Mouse (Mus musculus) erythroblast, adult 5-6 weeks (primary cell): ENCODE results near the gene Sestd1. TPM values are rescaled to one million over a fixed set of nuclear protein-coding genes. Genes with fewer than 3 reads are reported as not detected.

ENCODE experiments used
- ATAC-seq: replicated peaks from 2 replicates; pipeline ENCODE4 v1.8.0; 2016; ENCODE audit warnings: moderate number of reproducible peaks, mild to moderate bottlenecking, moderate TSS enrichment, inconsistent platforms; ENCODE audit not compliant: poor library complexity, low FRiP score, severe bottlenecking
- total RNA-seq, 2 experiments: library from RNA; stranded (forward) in 1 of 2; stranded (reverse) in 1 of 2; fragments of 150-400 nt in 1 of 2; fragments of 200-764, 138-1000 nt in 1 of 2; gene quantifications; 2 replicates each; pipeline versions ENCODE4 v1.2.3 to v1.2.4; 2015 to 2017; ENCODE audit warnings: low replicate concordance in 2 of 2

The Sestd1 gene
- total RNA-seq (2015; ENCODE audit: low replicate concordance) = 0.38 TPM in 1 of 2 replicates, not detected in the other
- 0.51 and 0.70 TPM in 2 replicates for total RNA-seq (2017; ENCODE audit: low replicate concordance)

DNA sequence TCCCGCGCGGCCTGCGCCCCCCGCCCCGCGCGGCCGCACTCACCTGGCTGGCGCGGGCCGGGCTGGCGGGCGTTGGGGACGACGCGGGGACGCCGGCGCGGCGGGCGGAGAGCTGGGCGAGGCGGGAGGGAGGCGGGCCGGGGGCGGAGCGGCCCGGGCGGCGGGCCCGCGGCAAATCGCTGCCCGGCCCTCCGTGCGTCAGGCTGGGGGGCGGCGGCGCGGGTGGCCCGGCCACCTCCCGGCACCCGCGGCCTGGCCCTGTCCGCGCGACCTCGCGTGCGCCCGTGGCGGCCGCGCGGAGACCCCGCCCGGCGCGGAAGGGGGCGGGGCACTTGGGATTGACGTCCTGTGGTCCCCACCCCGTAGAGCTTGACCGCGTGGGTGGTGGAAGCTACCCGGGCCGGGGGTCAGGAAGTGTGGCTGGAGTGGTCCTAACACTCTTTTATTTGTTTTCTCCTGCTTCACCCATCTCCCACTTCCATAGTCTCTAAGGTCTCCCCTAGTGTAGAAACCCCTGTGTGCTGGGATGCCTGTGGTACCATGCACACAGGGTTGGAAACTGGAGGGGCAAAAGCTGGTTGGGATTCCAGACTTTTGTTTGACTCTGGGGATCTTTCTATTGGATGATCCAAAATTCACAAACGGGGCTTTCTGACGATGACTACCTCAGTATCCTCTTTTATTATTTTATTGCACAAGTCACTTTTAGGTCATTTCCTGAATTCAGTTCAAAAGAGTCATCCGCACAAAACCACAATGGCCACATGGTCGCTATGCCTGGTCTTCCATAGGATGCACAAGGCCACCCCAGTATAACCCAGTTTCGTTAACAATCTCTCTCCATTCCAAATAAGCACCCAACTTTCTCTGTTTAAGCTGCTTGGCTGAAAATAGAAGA, at the start of gene Sestd1:
TSS of gene Sestd1 (minus strand) at position 81 of the 898 bp plus-strand sequence.
- ATAC-seq = no peak

DNA sequence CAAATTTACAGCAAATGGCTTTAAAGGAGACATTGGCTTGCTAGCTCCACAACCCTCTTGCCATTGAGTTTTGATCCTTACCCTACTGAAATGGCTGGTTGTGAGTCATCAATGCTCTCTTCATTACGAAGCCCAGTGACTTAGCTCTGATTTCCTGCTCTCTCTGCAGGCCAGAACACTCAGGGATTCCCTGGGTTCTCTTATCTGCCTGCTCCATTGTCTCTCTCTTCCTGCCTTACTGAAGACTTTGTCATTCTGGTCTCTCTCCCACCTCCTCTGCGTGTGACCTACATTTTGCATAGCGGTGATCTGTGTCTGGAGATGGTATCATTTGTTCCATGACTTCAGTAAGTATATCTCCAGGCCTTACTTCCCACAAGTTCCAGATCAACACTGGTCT, 46.9 kb upstream of the Sestd1 start:
- no peak for ATAC-seq

DNA sequence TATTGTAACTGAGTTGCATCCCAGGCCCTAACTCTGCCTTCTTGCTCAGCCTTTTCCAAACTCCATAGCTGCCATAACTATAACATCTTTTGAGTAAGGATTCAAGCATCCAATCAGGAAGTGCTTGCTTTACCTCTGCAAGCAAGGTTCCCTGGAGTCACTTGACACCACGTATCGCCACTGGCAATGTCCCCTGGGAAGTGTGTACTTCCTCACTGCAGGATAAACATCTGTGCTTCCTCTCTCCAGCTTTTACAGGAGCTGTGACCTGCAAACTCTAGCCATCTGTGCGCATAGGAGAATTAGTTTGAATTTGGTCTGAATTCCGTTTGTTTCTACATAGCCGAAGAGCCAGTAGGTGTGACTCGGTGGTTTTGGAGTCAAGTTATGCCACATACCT, 43.3 kb upstream of the Sestd1 start:
- ATAC-seq = no peak

DNA sequence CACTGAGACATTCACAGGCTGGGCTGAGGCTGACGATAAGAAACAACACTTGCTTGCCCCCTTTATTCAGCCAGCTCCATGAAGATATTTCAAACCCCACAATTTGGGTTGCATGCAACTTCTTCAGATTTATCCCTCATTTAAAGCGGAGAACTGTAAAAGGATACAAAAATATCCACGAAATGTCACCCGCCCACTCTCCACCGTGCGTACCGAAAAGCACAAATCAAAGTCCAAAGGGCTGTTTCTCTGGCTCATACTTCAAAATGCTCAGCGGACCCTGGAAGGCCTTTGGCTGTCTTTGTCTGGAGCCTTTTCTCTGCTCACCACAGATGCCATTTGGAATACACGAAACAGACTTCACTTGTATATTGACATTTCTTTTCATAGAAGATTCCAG, 42.8 kb upstream of the Sestd1 start:
- ATAC-seq = no peak

DNA sequence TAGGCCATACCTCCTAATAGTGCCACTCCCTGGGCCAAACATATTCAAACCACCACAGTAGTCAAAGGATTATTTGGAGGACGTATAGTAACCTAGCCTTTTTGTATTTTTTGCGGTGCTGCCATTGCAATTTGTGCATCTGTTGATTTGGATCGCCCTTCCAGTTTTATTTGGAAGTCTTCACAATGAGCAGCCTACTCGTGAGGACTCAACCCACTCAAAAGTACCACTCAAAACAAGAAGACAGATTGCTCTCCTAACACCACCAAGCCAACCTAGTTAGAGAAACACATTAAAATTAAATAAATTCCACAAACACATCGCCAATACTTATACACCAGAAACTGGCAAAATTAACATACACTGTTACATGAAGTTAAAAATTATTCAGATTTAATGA, 38.8 kb upstream of the Sestd1 start:
- ATAC-seq = no peak

DNA sequence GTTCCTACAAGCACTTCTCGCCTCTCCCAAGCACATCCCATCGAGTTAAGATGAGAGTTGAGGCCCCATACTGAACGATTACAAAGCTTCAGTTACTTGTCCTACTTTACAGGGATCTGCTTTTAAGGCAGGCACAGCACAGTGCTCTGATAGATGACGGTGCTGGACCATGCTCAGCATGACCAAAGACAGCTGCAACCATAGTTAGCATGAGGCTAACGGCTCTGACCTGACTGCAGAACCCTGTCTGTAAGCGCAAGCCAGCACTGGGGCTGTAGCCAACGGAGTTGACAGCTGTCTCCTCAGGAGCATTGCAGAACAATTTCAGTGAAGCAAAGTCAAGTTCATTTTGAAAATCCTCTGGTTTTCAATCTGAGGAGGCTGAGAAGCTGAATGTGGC, 36.6 kb upstream of the Sestd1 start:
- ATAC-seq = no peak

DNA sequence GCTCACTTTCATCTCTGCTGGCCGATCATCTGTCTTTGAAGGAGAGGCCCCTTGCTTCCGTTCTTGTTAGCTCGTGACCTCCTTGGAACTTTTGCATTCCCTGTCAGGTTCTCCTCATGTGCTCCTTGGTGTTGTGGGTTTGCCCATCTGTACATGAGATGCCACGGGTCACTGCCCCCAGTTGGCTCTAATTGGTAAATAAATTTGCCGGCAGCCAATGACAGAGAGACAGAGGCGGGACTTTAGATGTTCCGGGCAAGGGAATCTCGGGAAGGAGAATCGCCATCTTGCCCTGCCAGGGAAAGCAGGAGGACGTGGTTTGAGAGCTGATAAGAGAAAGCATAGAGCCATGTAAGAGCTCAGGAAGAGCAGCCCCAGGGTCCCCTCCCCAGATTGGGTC, 33.5 kb upstream of the Sestd1 start:
- ATAC-seq = no peak

DNA sequence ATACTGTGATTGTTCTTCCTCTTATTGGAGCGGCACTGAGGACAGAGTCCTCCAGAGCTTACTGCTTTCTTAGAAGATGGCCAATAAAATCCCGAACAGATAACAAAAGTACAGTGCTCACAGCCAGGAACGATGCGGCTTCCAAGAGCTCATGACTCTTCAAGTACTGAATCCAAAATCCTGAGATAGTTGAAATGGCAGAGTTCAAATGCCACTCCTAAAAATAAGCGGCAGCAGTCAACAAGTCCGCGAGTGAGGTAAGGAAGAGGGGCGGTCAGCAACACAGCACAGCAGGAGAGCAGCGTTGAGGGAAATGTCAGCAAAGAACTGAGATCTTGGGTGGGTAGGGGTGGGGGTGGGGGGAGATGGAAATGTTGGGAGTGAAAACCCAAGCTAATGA, 32.2 kb upstream of the Sestd1 start:
- no peak for ATAC-seq

DNA sequence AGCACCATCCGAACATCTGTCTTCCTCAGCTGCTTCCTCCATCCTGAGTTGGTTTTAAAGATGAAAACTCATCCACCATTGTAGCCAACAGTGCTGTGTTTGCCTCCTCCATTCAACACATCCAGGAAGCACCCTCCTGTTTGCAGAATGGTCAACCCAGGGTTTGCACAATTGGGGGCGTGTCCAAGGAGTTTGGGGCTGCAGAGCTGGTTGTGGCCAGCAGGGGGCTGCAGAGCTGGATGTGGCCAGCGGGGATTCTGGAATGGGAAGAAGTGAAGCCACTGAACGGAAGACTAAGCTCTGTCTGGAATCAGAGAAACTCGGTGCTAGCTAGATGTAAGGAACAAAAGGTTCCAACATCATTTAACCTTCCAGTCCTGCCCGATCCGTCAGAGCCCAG, 28.9 kb upstream of the Sestd1 start:
- no peak for ATAC-seq

DNA sequence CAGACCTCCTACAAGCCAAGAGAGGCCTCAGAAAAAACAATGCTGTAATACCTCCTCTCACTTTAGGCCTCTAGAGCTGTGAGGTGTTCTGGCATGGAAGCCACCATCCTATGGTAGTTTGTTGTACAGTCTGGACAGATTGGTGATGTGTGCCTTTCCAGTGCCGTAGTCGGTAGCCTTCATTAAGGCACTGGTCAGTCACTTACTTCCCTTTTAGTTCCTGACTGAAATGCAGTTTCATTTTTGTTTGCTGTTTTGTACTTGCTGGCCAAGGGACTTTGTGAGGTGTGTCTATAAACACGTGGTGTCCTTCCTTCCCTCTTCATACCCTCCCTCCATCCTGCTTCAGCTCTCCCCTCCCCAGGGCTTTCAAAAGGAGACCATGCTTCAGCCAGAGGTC, 24.1 kb upstream of the Sestd1 start:
- ATAC-seq = no peak

DNA sequence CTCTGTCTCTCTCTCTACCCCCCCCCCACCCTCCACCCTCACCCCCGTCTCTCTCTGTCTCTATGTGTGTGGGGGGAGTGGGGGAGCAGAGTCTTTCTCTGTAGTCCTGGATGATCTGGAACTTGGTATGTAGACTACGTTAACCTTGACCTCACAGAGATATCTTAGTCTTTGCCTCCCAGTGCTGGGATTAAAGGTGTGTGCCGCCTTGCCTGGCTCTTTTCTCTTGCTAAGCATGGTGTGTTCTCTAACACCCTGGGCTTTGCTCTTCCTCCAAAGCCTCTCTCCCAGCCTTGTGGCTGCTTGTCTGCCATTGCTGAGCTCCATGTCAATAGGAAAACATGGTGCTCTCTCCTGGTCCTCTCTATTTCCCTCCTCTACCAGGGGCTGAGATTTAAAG, 23.3 kb upstream of the Sestd1 start:
- ATAC-seq = no peak

DNA sequence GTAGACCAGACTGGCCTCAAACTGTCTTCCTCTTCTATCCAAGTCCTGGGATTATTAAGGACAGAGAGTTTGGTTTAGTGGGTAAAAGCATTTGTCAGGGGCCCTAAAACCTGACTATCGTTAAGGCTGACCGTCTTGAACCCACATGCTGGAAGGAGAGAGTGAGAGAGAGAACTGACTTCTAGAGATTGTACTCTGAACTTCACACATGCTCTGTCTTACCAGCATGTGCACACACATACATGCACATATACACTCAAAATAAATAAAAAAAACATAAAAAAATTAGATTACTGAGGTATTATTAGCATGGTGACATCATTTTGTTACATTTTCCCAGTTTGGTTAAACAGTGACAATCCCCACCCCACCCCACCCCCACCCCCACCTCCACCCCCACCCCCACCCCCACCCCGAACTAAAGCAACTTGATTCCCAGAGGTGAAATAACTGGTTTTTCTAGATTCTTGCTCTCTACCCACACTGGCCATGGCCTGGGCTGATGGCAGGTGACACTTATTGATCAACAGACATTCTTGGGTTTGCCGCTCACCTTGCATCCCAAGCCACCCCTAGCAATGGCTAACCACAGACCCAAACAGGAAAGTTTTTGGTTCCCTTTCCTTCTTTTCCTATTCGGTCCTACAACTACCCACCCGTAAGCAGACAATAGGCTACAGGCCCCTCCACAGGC, 22.4 kb upstream of the Sestd1 start:
- no peak for ATAC-seq

DNA sequence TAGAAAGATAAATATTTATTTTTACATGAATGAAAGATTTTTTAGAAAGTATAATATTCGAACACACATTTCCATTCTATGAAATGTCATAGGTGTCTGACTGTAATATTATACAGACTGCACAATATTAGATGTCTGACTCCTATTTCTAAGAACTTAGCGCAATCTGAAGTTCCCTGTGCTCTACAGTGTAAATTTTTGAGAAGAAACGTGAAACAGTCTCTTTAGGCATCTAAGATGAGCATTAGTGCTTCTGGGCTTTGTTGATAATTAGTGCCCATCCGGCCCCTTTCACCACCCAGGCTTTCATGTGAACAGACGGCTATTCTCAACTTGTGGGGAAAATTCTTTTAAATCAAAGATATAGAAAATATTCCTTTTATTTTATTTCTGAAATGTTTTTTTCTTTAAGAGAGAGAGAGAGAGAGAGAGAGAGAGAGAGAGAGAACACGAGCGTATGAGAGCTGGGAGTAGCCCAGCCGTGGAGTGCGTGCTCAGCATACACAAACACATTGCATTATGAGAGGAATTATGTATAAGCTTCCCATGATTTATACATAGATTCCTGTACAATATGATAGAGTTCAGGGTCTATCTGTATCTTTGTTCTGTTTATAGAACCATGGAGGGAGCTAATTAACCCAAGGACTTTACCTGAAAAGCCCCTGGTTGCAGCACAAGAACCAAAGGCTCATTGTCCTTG, 21.4 kb upstream of the Sestd1 start:
- no peak for ATAC-seq

DNA sequence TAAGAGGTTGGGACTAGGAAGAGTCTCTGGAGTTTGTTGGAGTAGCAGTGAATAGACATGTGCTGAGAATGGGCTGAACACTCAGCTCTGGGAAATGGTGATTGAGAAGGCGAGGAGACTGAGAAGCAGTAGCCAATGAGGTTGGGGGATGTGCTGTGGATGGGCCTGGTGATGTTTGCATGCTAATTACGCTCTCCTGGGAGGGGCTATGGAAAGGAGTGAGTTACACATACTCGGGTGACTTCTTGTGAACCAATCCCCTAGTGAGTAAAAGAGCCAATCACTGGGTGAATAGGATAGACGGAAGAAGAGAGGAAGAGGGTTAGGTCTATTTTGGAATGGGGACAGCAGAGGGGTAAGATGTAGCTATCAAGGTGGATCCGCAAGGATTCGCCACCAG, 9.3 kb upstream of the Sestd1 start:
- no peak for ATAC-seq

DNA sequence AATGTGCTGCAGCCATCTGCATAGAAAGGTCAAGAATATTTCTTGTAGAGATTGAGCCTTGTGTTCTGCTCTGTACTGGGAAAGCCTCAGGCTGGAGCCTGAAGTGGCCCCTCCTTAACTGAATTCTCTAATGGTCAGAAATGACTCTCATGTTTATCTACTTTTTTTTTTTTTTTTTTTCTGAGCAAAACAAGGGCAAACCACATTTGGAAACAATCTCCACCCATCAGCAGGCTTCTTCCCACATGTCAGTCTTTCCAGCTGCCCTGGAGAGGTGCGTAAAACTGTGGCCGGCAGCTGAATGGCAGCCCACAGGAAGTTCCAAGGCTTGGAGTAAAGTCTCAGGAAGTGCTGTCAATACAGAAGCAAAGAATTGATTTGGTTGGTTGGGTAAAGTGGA, 6.4 kb upstream of the Sestd1 start:
- no peak for ATAC-seq

DNA sequence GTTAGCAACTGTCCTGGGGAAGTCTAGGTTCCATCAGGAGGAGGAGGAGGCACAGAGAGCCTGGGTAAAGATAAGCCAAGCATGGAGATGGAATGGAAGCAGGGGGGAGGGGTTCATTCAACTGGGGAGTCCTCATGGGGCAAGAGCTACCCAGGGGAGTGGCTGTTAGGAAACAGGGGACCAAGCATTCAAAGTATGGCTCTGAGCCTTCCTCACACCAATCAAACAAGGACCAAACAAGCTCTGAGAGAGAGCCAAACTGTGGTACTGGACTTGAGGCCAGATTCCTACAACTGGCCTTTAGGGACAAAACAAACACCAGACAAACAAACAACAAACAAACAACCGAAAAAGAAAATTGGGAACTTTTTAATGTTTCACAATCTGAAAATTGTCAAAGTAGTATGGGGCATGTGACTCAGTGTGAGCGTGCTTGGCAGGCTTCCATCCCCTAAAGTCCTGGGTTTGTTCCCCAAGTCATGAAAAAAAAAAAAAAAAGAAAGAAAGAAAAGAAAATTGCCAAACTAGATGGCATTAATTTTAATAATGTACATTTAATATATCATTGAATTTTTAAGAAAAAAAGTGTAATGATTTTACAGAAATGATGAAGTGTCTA, 4.0 kb upstream of the Sestd1 start:
- ATAC-seq = no peak

DNA sequence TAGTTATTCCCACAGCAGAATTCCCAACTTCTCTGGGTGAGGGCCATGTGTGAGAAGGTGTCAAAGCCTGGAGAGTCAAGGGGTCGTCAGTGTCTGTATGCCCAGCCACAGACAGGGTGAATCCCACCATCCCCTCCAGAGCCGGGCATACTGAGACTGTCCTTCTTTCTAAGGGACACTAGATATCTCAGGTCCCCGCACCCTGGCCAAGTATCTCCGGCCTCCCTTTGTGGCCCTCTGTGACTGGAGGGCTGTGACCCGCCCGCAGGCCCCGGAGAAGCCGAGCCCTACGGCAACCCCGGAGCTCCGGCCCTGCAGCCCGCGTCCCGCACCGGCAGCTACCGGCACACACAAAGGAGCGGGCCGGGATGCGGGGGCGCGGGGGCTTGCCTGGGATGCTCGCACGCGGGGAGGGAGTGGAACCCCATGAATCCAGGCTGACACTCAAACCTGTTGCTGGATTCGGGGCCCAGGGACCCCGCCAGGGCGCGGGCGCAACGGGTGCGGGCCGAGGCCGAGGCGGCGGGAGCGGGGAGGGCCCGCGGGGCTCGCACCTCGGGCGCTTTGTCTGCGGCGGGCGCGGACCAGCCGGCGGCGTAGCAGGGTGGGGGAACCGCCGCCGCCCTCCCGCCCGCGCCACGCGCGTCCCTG, 406 bp downstream of the Sestd1 start:
- no peak for ATAC-seq

DNA sequence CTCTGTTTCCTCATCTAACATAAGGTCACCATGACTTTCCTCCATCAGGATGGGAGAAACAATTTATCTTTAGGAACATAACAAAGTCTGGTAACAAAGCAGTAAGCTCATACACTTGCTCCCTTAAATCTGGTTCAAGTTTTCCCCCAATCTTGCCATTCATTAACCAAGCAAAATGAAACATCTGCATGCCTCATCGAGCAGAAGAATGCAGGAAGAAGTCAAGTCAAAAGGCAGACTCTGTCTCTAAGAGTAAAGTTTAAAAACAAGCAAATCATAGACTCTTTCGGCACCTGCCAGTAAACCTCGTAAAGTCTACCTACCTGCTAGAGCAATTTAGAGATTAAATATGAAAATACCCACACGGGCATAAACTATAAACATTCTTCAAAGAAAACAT, 3.1 kb downstream of the Sestd1 start:
- no peak for ATAC-seq

DNA sequence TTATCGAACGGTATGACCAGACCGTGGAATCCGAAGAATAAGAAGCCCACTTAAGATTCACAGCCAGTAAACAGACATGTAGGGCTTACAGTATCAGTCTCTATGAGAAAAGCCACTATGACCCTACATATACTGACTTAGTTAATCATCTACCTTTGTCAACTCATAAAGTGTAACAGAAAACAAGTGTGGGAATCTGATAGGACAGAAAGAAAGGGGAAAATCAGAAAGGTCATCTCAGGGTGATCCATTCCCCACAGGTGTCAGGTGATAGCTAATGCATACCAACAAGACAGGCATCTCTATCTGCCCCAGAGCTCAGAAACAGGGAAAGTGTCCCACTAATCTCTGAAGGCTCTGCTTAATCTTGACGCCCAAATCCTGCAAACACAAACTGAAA, 4.5 kb downstream of the Sestd1 start:
- ATAC-seq = no peak
